Mouse (Mus musculus) MN1 (cell line): ENCODE results near the gene Med4.
"Not testable (repeated sequence)": the region's sequence is repeated elsewhere in the genome, so short reads cannot be mapped to it uniquely, and the experiment has no call there.

Source experiments
- DNase-seq: peaks from one replicate; pipeline ENCODE4 v3.0.0-alpha.2; 2016; ENCODE audit warnings: low spot score

Gene Med4

DNA sequence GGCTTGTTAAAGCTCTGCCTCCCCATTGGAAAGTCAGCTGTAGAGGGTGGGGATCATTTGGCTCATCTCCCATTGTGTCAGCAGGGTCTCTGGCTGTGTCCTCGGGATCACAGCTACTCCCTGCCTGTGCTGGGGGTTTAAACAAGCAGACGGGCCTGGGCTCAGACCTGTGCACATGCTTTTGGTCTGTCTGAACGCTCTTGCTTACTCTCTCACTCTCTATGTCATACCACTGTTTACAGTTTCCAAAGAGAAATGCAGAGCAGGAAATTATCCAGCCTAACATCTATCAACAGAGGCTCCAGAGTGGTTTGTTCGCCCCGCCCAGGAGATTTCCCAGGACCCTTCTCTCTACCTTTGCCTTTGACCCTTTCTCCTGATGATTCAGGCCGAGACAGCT is 8.1 kb upstream of the Med4 start:
- DNase-seq: no peak

DNA sequence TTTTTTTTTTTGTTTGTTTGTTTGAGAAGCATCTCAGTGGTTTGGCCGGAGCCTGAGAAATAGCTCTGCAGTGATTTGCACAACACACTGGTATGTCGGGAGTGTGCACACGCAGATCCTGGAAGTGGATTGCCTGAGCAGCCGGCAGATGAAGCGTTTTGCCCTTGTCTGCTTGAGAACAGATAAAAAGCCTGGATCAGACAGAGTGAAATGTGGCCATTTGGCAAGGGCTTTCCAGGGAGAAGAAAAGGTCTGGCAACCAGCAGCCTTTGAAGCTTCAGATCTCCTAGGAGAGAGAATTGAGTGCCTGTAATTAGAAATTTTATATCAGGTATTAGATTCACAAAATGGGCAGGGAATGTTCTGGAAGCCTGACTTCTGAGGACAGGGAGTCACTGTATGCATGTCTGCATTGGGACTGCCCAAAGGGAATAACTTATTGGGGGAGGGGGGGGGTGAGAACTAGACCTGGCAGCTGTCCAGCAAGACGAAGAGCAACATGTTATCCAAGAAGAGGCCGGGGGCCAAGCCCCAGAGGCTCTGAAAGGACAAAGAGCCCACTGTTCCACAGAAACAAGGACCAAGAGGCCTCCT is 7.1 kb upstream of the Med4 start:
- DNase-seq: peak; percentile 46

DNA sequence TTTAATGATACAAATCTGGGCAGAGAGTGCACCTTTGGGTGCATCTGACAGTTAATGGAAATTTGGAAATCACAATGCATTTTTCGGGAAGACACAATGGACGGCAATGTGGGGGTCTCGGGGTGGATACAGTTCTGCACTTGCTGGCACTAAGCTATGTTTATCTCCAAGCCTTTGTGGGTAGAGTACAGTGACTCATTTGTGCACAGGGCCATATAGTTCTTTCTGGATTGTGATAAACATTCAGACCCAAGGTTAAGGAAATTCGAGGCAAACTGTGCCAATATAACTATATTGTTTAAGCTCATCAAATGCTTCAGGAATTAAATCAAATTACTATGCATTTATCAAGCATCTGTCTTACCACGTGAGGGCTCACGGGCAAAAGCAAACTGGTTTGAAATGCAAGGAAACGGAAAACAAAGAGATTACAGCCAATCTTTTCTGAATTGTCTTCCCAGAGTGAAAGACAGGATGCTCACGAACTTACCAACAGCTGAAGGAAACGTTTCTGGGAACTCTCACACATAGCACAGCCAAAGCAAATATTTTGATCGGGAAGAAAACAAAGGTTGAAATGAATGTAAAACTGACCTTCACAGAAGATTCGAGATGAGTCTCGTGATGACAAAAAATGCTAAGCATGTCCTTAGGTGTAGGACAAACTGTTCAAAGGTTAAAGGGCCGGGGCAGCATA is 6.4 kb upstream of the Med4 start:
- peak; percentile 22 for DNase-seq

- no peak for DNase-seq
These were observed 3.5 kb upstream of the Med4 start for GRCm38 (mm10) chr14:73506283-73506682.

- no peak for DNase-seq
These were observed 2.6 kb upstream of the Med4 start for GRCm38 (mm10) chr14:73507200-73507599.

DNA sequence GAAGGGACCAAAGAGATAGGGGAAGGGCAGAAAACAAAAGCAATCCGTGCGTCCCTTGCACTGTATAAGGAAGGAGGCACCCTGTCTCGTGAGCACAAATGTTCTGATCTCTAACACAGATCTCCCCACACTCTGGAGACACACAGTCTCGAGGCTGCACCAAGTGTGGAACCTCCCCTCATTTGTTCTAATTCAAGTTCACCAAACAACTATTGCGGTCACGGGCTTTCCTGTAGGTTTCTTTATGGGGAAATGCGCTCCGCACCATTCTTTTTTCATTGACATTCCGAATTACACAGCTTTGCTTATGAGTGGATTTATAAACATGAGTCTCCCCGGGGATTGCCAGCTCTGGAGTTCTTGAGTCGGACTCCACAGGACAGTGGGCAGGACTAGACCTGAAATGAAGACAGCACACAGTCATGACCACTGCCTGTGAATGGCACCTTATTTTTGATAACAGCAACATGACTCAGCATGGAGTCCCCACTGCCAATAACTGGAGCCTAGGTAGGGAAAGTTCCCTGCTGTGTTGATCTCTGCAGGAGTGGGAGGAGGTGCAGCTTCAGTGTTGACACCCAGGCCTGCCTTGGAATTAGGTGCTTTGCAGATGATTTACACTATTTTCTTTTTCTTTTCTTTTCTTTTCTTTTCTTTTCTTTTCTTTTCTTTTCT is 2.0 kb upstream of the Med4 start:
- DNase-seq: no peak

- no peak for DNase-seq
These were observed 1.0 kb upstream of the Med4 start for GRCm38 (mm10) chr14:73508630-73509395.

GRCm38 (mm10) chr14:73524136-73524535 is 14.3 kb downstream of the Med4 start:
- no peak for DNase-seq

DNA sequence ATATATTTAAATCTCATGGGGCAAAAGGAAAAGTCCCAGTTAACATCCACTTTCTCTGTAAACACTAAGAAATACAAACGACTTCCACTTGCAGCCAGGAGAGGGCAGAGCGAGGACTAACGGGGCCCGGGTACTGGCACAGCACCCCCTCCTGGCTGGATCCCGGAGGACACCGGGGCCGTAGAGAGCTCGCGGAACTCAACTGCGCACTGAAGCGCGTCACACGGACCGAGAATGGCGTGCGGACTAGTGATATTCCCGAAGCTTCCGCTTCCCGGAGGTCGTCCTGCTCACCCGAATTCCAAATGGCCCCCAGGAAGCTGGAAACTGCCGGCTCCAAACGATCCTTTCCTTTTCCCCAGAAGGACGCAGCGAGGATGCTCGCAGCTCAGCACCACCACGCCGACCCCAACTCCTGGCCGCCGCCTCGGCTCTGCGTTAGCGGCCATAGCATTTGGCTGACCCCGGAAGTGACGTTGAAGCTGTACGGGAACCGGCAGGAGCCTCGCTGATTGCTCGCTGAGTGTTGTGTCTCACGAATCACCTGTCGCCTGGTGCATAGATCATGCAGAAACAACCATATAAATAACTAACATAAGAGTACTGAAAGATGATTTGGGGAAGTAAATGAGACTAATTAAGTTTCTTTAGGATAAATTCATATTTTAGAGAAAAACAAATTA is 15.1 kb downstream of the Med4 start, which contains the start of gene Sucla2:
Gene Sucla2 (plus strand): TSS at position 554 of the 683 bp plus-strand sequence.
- peak; percentile 96 for DNase-seq

GRCm38 (mm10) chr14:73528661-73529060 is 18.8 kb downstream of the Med4 start:
- not testable (repeated sequence) for DNase-seq

- DNase-seq: no peak
These were observed 24.1 kb downstream of the Med4 start for GRCm38 (mm10) chr14:73533755-73534465.

DNA sequence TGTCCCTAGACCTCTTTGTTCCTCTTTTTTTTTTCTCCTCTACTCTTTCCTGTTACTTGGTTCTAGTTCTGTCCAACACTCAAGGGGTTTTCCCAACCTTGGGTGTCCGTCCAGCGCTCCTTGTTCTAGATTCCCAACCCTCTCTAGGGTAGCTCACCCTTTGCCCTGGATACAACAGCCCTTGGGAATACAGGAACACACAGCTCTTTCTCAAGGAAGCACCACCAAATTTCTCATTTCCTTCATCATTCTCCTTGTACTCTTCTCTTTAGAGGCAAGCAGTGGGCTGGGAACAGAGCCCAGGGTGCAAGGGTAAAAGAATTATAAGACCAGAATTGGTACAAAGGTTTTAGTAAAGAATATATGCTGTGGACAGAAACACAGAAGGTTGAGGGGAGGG is 25.8 kb downstream of the Med4 start:
- DNase-seq: no peak

DNA sequence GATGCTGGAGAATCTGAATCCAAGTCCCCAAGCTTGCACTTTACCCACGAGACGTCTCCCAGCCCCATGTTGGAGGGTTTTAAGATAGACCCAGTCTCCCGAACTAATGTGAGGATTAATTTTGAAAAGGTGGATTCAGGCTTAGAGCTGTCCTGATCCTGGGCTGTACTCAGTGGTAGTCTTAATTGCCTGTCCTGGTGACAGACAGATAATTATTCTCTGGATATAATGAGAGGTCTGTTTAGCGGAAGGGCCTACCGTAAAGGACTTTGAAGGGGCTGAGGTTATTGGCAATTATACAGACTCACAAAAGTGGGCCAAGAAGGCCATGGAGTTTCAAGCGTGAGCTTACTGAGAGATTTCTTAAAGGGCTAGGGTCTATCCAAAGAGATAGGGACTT is 34.0 kb downstream of the Med4 start:
- DNase-seq: no peak

DNA sequence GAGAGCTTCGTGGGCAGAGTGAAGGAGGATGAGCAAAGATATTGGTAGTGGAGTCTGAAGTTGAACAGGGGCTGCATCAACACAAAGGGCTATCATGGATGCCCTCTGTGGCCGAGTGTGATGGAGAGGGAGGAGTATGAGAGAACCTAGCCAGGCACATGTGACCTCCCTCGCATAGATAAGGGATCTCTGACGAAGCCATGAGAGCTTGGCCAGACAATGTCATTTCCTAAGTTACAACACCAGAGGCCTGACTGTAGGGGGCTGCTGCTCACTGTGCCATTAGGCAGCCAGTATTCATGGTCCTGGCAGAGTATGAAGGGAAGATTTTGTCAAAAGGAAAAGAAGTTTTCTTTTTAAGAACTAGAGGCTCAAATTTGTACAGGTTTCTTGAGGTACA is 37.2 kb downstream of the Med4 start:
- no peak for DNase-seq

GRCm38 (mm10) chr14:73548051-73548450 is 38.2 kb downstream of the Med4 start, which contains the start of gene Nudt15:
Nudt15 (minus strand) TSS chr14:73548242.
- no peak for DNase-seq

GRCm38 (mm10) chr14:73550291-73550690 is 40.5 kb downstream of the Med4 start:
- DNase-seq: no peak

GRCm38 (mm10) chr14:73550732-73551131 is 40.9 kb downstream of the Med4 start:
- DNase-seq: no peak

GRCm38 (mm10) chr14:73551164-73551563 is 41.3 kb downstream of the Med4 start:
- DNase-seq: no peak

GRCm38 (mm10) chr14:73552341-73553121 is 42.7 kb downstream of the Med4 start:
- peak; percentile 95 for DNase-seq

DNA sequence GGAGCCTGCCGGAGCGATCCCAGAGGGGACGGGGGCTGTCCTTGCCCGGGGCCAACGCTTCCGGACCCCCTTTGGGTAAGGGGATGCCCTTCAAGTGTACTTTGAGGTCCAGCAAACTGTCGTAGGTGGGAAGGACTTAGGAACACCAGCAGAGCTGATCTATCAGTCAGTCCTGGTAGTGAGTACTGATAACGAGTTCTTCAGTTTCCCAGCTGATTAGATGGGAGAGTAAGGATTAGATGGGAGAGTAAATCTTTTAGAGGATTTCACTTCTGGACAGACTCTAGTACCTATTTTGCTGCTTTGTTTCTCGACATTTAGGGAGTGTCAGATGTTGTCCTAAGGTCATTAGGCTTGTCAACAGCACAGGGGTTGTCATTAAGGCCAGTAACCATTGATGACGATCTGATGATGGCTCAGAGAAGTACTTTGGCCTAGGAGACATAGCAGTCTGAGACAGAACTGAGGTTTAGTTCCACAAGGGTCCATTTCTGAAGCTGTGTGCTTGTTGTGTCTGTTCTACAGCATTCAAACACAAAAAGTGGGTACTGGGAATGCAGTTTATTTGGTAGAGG is 43.4 kb downstream of the Med4 start:
- peak; percentile 8 for DNase-seq
